Mouse (Mus musculus) liver, embryonic 11.5 days (tissue): ENCODE measurements around the gene Il18rap. TPM values are rescaled to one million over a fixed set of nuclear protein-coding genes. Genes with fewer than 3 reads are reported as not detected.

Source experiments
- ATAC-seq: fragments of 200-750 bp; cut with Nextera tagmentation; replicated peaks from 2 replicates; pipeline ENCODE4 v1.8.0; 2017; ENCODE audit warnings: moderate number of reproducible peaks, mild to moderate bottlenecking, moderate TSS enrichment, moderate library complexity; ENCODE audit not compliant: low FRiP score
- DNase-seq: peaks from one replicate; pipeline ENCODE4 v3.0.0-alpha.2; 2017; ENCODE audit warnings: low spot score
- H3K27ac ChIP-seq: fragments of 300-500 bp; sonication (generic); 2 replicates; pipeline ENCODE4 v1.5.1; 2014; ENCODE audit warnings: mild to moderate bottlenecking, low read depth, low read length, control low read depth
- H3K27me3 ChIP-seq: fragments of 300-500 bp; sonication (generic); replicated peaks from 2 replicates; pipeline ENCODE4 v1.6.1; 2014; ENCODE audit warnings: low read length, mixed read lengths; ENCODE audit not compliant: control insufficient read depth, insufficient read depth
- H3K36me3 ChIP-seq: fragments of 300-500 bp; sonication (generic); 2 replicates; pipeline ENCODE4 v1.6.1; 2014; ENCODE audit warnings: mild to moderate bottlenecking, low read length, moderate library complexity, mixed read lengths; ENCODE audit not compliant: control insufficient read depth, insufficient read depth
- H3K4me1 ChIP-seq: fragments of 300-500 bp; sonication (generic); replicated peaks from 2 replicates; pipeline ENCODE4 v1.6.1; 2014; ENCODE audit warnings: low read length, mixed read lengths; ENCODE audit not compliant: control insufficient read depth, insufficient read depth
- H3K4me2 ChIP-seq: fragments of 300-500 bp; sonication (generic); 2 replicates; pipeline ENCODE4 v1.6.1; 2014; ENCODE audit warnings: mild to moderate bottlenecking, control low read depth, moderate library complexity
- H3K4me3 ChIP-seq: fragments of 300-500 bp; sonication (generic); 2 replicates; pipeline ENCODE4 v1.5.1; 2014; ENCODE audit warnings: low read depth, low read length, control low read depth
- H3K9ac ChIP-seq: fragments of 300-500 bp; sonication (generic); 2 replicates; pipeline ENCODE4 v1.6.1; 2014; ENCODE audit warnings: low read depth, low read length, control low read depth
- H3K9me3 ChIP-seq: fragments of 300-500 bp; sonication (generic); 2 replicates; pipeline ENCODE4 v1.6.1; 2016; ENCODE audit warnings: low read length, inconsistent platforms, mixed read lengths; ENCODE audit not compliant: control insufficient read depth
- WGBS: fragments of 180-500 bp; shearing (Covaris S2); extraction: QIAGEN DNeasy Blood & Tissue Kit; methylation state at CpG from one replicate; pipeline ENCODE4 v1.1.7; 2014; 5-methylcytosine and 5-hydroxymethylcytosine counted together
- polyA plus RNA-seq: library from polyadenylated mRNA; unstranded; fragments of >200 nt; fragmentation: Nextera tagmentation; extraction: Ambion mirVana; gene quantifications from 2 replicates; pipeline ENCODE4 v1.2.1, GENCODE M21; 2014

Gene Il18rap
- polyA plus RNA-seq, 1 experiment from 2014 or later: 1.2 TPM

GRCm38 (mm10) chr1:40522918-40523317, 7.8 kb downstream of the Il18rap start:
- no peaks in the 10 kb centered on the region for H3K36me3 ChIP-seq
- no peaks in the 10 kb centered on the region for H3K27me3 ChIP-seq
- H3K27ac ChIP-seq: no peak overlapping the region
- ATAC-seq (no peak), DNase-seq (no peak)
- no peak overlapping the region for H3K4me3 ChIP-seq
- H3K4me2 ChIP-seq: no peak overlapping the region
- H3K9ac ChIP-seq: no peak overlapping the region
- H3K9me3 ChIP-seq: no peaks in the 10 kb centered on the region
- H3K4me1 ChIP-seq: no peaks in the 10 kb centered on the region
- WGBS: 83% methylated on average over 7 of the region's 7 CpGs

- Histone ChIP-seq H3K4me3 (no peak overlapping the region), H3K4me1 (no peaks in the 10 kb centered on the region), H3K36me3 (no peaks in the 10 kb centered on the region), H3K9me3 (no peaks in the 10 kb centered on the region), H3K27ac (no peak overlapping the region), H3K4me2 (no peak overlapping the region), H3K27me3 (no peaks in the 10 kb centered on the region), H3K9ac (no peak overlapping the region)
- 81% methylated on average over 5 of the region's 5 CpGs for WGBS
- no peak for DNase-seq
- ATAC-seq: no peak
Observed at GRCm38 (mm10) chr1:40523971-40524722, 9.0 kb downstream of the Il18rap start.

- DNase-seq (no peak), ATAC-seq (no peak)
- H3K4me2 ChIP-seq: no peak overlapping the region
- H3K9ac ChIP-seq: no peak overlapping the region
- no peaks in the 10 kb centered on the region for H3K27me3 ChIP-seq
- H3K9me3 ChIP-seq: no peaks in the 10 kb centered on the region
- no peaks in the 10 kb centered on the region for H3K4me1 ChIP-seq
- no peak overlapping the region for H3K4me3 ChIP-seq
- H3K36me3 ChIP-seq: no peaks in the 10 kb centered on the region
- 86% methylated on average over 5 of the region's 5 CpGs for WGBS
- no peak overlapping the region for H3K27ac ChIP-seq
Observed at GRCm38 (mm10) chr1:40529287-40529686, 14.1 kb downstream of the Il18rap start.

- H3K27me3 ChIP-seq: no peaks in the 10 kb centered on the region
- no peak for ATAC-seq
- no peaks in the 10 kb centered on the region for H3K4me1 ChIP-seq
- no peak overlapping the region for H3K4me2 ChIP-seq
- H3K4me3 ChIP-seq: no peak overlapping the region
- H3K9ac ChIP-seq: no peak overlapping the region
- no peaks in the 10 kb centered on the region for H3K9me3 ChIP-seq
- H3K27ac ChIP-seq: no peak overlapping the region
- 75% methylated on average over 5 of the region's 5 CpGs for WGBS
- no peaks in the 10 kb centered on the region for H3K36me3 ChIP-seq
- no peak for DNase-seq
Observed at GRCm38 (mm10) chr1:40537577-40537976, 22.4 kb downstream of the Il18rap start.

- Histone ChIP-seq H3K27ac (no peak overlapping the region), H3K4me1 (no peaks in the 10 kb centered on the region), H3K4me2 (no peak overlapping the region), H3K4me3 (no peak overlapping the region), H3K27me3 (no peaks in the 10 kb centered on the region), H3K9me3 (no peaks in the 10 kb centered on the region), H3K9ac (no peak overlapping the region), H3K36me3 (no peaks in the 10 kb centered on the region)
- WGBS: 0% methylated on average over 2 of the region's 2 CpGs
- DNase-seq: no peak
- ATAC-seq: no peak
Observed at GRCm38 (mm10) chr1:40544650-40545049, 29.5 kb downstream of the Il18rap start.

GRCm38 (mm10) chr1:40546645-40547044, 31.5 kb downstream of the Il18rap start:
- H3K4me1 ChIP-seq: no peaks in the 10 kb centered on the region
- H3K4me2 ChIP-seq: no peak overlapping the region
- H3K9ac ChIP-seq: no peak overlapping the region
- no peak overlapping the region for H3K4me3 ChIP-seq
- DNase-seq (no peak), ATAC-seq (no peak)
- H3K9me3 ChIP-seq: no peaks in the 10 kb centered on the region
- 80% methylated on average over 4 of the region's 4 CpGs for WGBS
- H3K27me3 ChIP-seq: no peaks in the 10 kb centered on the region
- H3K36me3 ChIP-seq: no peaks in the 10 kb centered on the region
- no peak overlapping the region for H3K27ac ChIP-seq

- ATAC-seq: no peak
- WGBS: 81% methylated on average over 11 of the region's 11 CpGs
- H3K27ac ChIP-seq: no peak overlapping the region
Observed at GRCm38 (mm10) chr1:40547064-40547572, 32.0 kb downstream of the Il18rap start.

GRCm38 (mm10) chr1:40547762-40548161, 32.6 kb downstream of the Il18rap start:
- no peaks in the 10 kb centered on the region for H3K27me3 ChIP-seq
- no peak overlapping the region for H3K4me2 ChIP-seq
- no peak overlapping the region for H3K27ac ChIP-seq
- H3K4me3 ChIP-seq: no peak overlapping the region
- no peaks in the 10 kb centered on the region for H3K36me3 ChIP-seq
- no peak for DNase-seq
- H3K9ac ChIP-seq: no peak overlapping the region
- H3K9me3 ChIP-seq: no peaks in the 10 kb centered on the region
- WGBS: 68% methylated on average over 10 of the region's 10 CpGs
- no peak for ATAC-seq
- H3K4me1 ChIP-seq: no peaks in the 10 kb centered on the region

More at GRCm38 (mm10) chr1:40547064-40547572, 32.0 kb downstream of the Il18rap start:
- Histone ChIP-seq H3K9me3 (no peaks in the 10 kb centered on the region), H3K4me1 (no peaks in the 10 kb centered on the region), H3K36me3 (no peaks in the 10 kb centered on the region), H3K9ac (no peak overlapping the region), H3K4me2 (no peak overlapping the region), H3K27me3 (no peaks in the 10 kb centered on the region), H3K4me3 (no peak overlapping the region)
- DNase-seq: no peak

- H3K9me3 ChIP-seq: no peaks in the 10 kb centered on the region
- WGBS: 69% methylated on average over 4 of the region's 4 CpGs
- no peak for ATAC-seq
- no peaks in the 10 kb centered on the region for H3K27me3 ChIP-seq
- H3K4me1 ChIP-seq: no peaks in the 10 kb centered on the region
- no peak overlapping the region for H3K27ac ChIP-seq
- no peak overlapping the region for H3K4me2 ChIP-seq
- no peaks in the 10 kb centered on the region for H3K36me3 ChIP-seq
- H3K4me3 ChIP-seq: no peak overlapping the region
- DNase-seq: no peak
- no peak overlapping the region for H3K9ac ChIP-seq
Observed at GRCm38 (mm10) chr1:40569374-40569773, 54.2 kb downstream of the Il18rap start.
